In genomic region chr5:111636969-111637368, GRCm38 (mm10) we compare ENCODE assay signal across 25 mouse cellular contexts.
DNase-seq lines count a peak whose midpoint lies in the region; ATAC-seq lines count a peak whose summit lies in the region.
"Had no signal": no experiment of that assay in that cellular context is flagged by ENCODE, and none has a peak within 500 bp of the region (broad histone marks: within the 10 kb centered on the region; RNA-seq: fewer than 3 reads in every experiment).

No protein-coding gene starts in this region.

- intact Hi-C loops in left cerebral cortex, postnatal 4 days (cut with DNase I), result no loop called here

- H3K36me3 ChIP-seq in forebrain, embryonic 14.5 days (ENCODE audit: control insufficient read depth, insufficient read depth, low read length), result no peaks in the 10 kb centered on the region
- H3K36me3 ChIP-seq in forebrain, embryonic 11.5 days (ENCODE audit: control insufficient read depth, insufficient read depth, low read length), result no peaks in the 10 kb centered on the region
- H3K36me3 ChIP-seq in neural tube, embryonic 14.5 days (ENCODE audit: control insufficient read depth, insufficient read depth, low read length), result no peaks in the 10 kb centered on the region
- H3K36me3 ChIP-seq in neural tube, embryonic 15.5 days, result no peaks in the 10 kb centered on the region
- 0 out of 2 replicates have a peak, but pooled peaks cover 4% of the 10 kb centered on the region for H3K36me3 ChIP-seq in embryonic facial prominence, embryonic 10.5 days (replicated peaks)
- H3K36me3 ChIP-seq: embryonic facial prominence, embryonic 15.5 days; hindbrain, embryonic 15.5 days; limb, embryonic 12.5 days; liver, embryonic 15.5 days; neural tube, embryonic 13.5 days; stomach, embryonic 15.5 days had no signal

- H3K4me1 ChIP-seq in forebrain, embryonic 14.5 days (ENCODE audit: control insufficient read depth, insufficient read depth, low read length), result peaks cover 23% of the 10 kb centered on the region
- H3K4me1 ChIP-seq in forebrain, embryonic 11.5 days (replicated peaks; ENCODE audit: control insufficient read depth, insufficient read depth, low read length), result peaks cover 17% of the 10 kb centered on the region
- peaks cover 11% of the 10 kb centered on the region for H3K4me1 ChIP-seq in neural tube, embryonic 14.5 days (ENCODE audit: control insufficient read depth, insufficient read depth, low read length)
- H3K4me1 ChIP-seq in neural tube, embryonic 15.5 days, result peaks cover 25% of the 10 kb centered on the region
- H3K4me1 ChIP-seq in embryonic facial prominence, embryonic 10.5 days, result peaks cover 61% of the 10 kb centered on the region
- H3K4me1 ChIP-seq: liver, embryonic 15.5 days had no signal

- no peak overlapping the region for H3K27ac ChIP-seq in forebrain, embryonic 14.5 days (ENCODE audit: low read depth, low read length)
- no peak overlapping the region for H3K27ac ChIP-seq in forebrain, embryonic 11.5 days (ENCODE audit: low read depth, low read length)
- no peak overlapping the region for H3K27ac ChIP-seq in neural tube, embryonic 14.5 days (ENCODE audit: low read depth, low read length)
- no peak overlapping the region for H3K27ac ChIP-seq in neural tube, embryonic 15.5 days (replicated peaks)
- H3K27ac ChIP-seq in embryonic facial prominence, embryonic 10.5 days (replicated peaks), result peak overlapping the region; percentile 51
- H3K27ac ChIP-seq: embryonic facial prominence, embryonic 15.5 days; gastrocnemius, adult 2 months; hindbrain, embryonic 15.5 days; limb, embryonic 12.5 days; liver, embryonic 15.5 days; neural tube, embryonic 13.5 days; stomach, embryonic 15.5 days had no signal

- no peak for ATAC-seq in forebrain, embryonic 14.5 days
- no peak for ATAC-seq in forebrain, embryonic 11.5 days (replicated peaks; ENCODE audit: low FRiP score)
- ATAC-seq in neural tube, embryonic 14.5 days (ENCODE audit: low read depth), result 0 out of 2 replicates have a peak, but pooled peaks have one; percentile 20
- no peak for ATAC-seq in neural tube, embryonic 15.5 days (ENCODE audit: low FRiP score)
- ATAC-seq: forebrain, embryonic 16.5 days; Patski had no signal

- DNase-seq in forebrain, embryonic 14.5 days (ENCODE audit: low spot score), result peak; percentile 61
- DNase-seq in forebrain, embryonic 11.5 days (ENCODE audit: low spot score), result no peak
- DNase-seq in left cerebral cortex, postnatal 4 days, result peak; percentile 47
- no peak for DNase-seq in left cerebral cortex, adult 9 months (ENCODE audit: low spot score in 2 of 2)
- DNase-seq in embryonic facial prominence, embryonic 10.5 days (ENCODE audit: low spot score), result no peak
- DNase-seq: adrenal gland, postnatal 10 days; cerebellum, adult 18-20 months; gastrocnemius, adult 2 months; gastrocnemius, postnatal 36 days; heart, adult 18-20 months; heart, postnatal 36 days; kidney, adult 18-20 months; lung, postnatal 36 days had no signal

- no peaks in the 10 kb centered on the region; the same call in 1 of the 2 replicates for H3K9me3 ChIP-seq in forebrain, embryonic 14.5 days (replicated peaks; ENCODE audit: control insufficient read depth, low read length)
- peaks cover 6% of the 10 kb centered on the region; the same call in 1 of the 2 replicates for H3K9me3 ChIP-seq in forebrain, embryonic 11.5 days (ENCODE audit: control insufficient read depth, low read length)
- no peaks in the 10 kb centered on the region for H3K9me3 ChIP-seq in neural tube, embryonic 14.5 days (ENCODE audit: control insufficient read depth, low read length)
- no peaks in the 10 kb centered on the region for H3K9me3 ChIP-seq in neural tube, embryonic 15.5 days (replicated peaks)
- peaks cover 8% of the 10 kb centered on the region for H3K9me3 ChIP-seq in embryonic facial prominence, embryonic 10.5 days
- H3K9me3 ChIP-seq: hindbrain, embryonic 15.5 days; liver, embryonic 15.5 days; stomach, embryonic 15.5 days had no signal

- 7% methylated on average over 4 of the region's 4 CpGs for WGBS in forebrain, embryonic 14.5 days
- WGBS in forebrain, embryonic 11.5 days, result 56% methylated on average over 4 of the region's 4 CpGs
- 17% methylated on average over 4 of the region's 4 CpGs for WGBS in neural tube, embryonic 14.5 days
- WGBS in neural tube, embryonic 15.5 days, result 27% methylated on average over 4 of the region's 4 CpGs
- 73% methylated on average over 4 of the region's 4 CpGs for WGBS in embryonic facial prominence, embryonic 10.5 days

- H3K9ac ChIP-seq in forebrain, embryonic 14.5 days (ENCODE audit: low read length), result no peak overlapping the region
- no peak overlapping the region for H3K9ac ChIP-seq in forebrain, embryonic 11.5 days (ENCODE audit: low read length)
- H3K9ac ChIP-seq in neural tube, embryonic 14.5 days (replicated peaks; ENCODE audit: low read depth, low read length), result no peak overlapping the region
- H3K9ac ChIP-seq in neural tube, embryonic 15.5 days (replicated peaks), result no peak overlapping the region
- H3K9ac ChIP-seq: embryonic facial prominence, embryonic 15.5 days; hindbrain, embryonic 15.5 days; limb, embryonic 12.5 days; liver, embryonic 15.5 days; neural tube, embryonic 13.5 days; stomach, embryonic 15.5 days had no signal

- H3K4me3 ChIP-seq in forebrain, embryonic 14.5 days (ENCODE audit: low read depth, low read length), result no peak overlapping the region
- H3K4me3 ChIP-seq in forebrain, embryonic 11.5 days (ENCODE audit: low read depth, low read length), result no peak overlapping the region
- no peak overlapping the region for H3K4me3 ChIP-seq in neural tube, embryonic 14.5 days (ENCODE audit: low read depth, low read length)
- no peak overlapping the region for H3K4me3 ChIP-seq in neural tube, embryonic 15.5 days (replicated peaks)
- no peak overlapping the region for H3K4me3 ChIP-seq in embryonic facial prominence, embryonic 10.5 days
- H3K4me3 ChIP-seq: embryonic facial prominence, embryonic 15.5 days; gastrocnemius, adult 2 months; hindbrain, embryonic 15.5 days; limb, embryonic 12.5 days; liver, embryonic 15.5 days; megakaryocyte, embryonic 14.5 days; neural tube, embryonic 13.5 days; stomach, embryonic 15.5 days had no signal

- no peak overlapping the region for H3K4me2 ChIP-seq in forebrain, embryonic 14.5 days (ENCODE audit: low read length)
- H3K4me2 ChIP-seq in forebrain, embryonic 11.5 days (ENCODE audit: low read depth, low read length, severe bottlenecking), result no peak overlapping the region
- no peak overlapping the region for H3K4me2 ChIP-seq in neural tube, embryonic 14.5 days (ENCODE audit: low read depth, low read length)
- no peak overlapping the region for H3K4me2 ChIP-seq in neural tube, embryonic 15.5 days
- H3K4me2 ChIP-seq: embryonic facial prominence, embryonic 15.5 days; heart, embryonic 11.5 days; hindbrain, embryonic 15.5 days; limb, embryonic 12.5 days; liver, embryonic 15.5 days; neural tube, embryonic 13.5 days; stomach, embryonic 15.5 days had no signal

- no peaks in the 10 kb centered on the region for H3K27me3 ChIP-seq in forebrain, embryonic 14.5 days (replicated peaks; ENCODE audit: control insufficient read depth, insufficient read depth, low read length)
- H3K27me3 ChIP-seq in forebrain, embryonic 11.5 days (ENCODE audit: control insufficient read depth, insufficient read depth, low read length), result no peaks in the 10 kb centered on the region; the same call in 1 of the 2 replicates
- H3K27me3 ChIP-seq in neural tube, embryonic 14.5 days (ENCODE audit: control insufficient read depth, insufficient read depth, low read length), result no peaks in the 10 kb centered on the region
- peaks cover 3% of the 10 kb centered on the region; the same call in 1 of the 2 replicates for H3K27me3 ChIP-seq in neural tube, embryonic 15.5 days (replicated peaks)
- peaks cover 37% of the 10 kb centered on the region for H3K27me3 ChIP-seq in embryonic facial prominence, embryonic 10.5 days (replicated peaks; ENCODE audit: low read depth, poor library complexity, severe bottlenecking)
- H3K27me3 ChIP-seq: embryonic facial prominence, embryonic 15.5 days had no signal

Comparison
In these comparisons a context has a peak if more than half of its experiments do, and no peak if none do; other contexts are left out.
1. DNase-seq: peak in forebrain, embryonic 14.5 days (single experiment) and left cerebral cortex, postnatal 4 days (single experiment); none in forebrain, embryonic 11.5 days (single experiment), left cerebral cortex, adult 9 months (0 of 2) and embryonic facial prominence, embryonic 10.5 days (single experiment).